Mouse (Mus musculus) thymus, adult 2 months (tissue): ENCODE data around the gene Bod1l.

ENCODE experiments used
- CTCF ChIP-seq: fragments of 200-500 bp; IDR thresholded peaks from 2 replicates; pipeline ENCODE4 v1.5.1; 2012; ENCODE audit warnings: mild to moderate bottlenecking, control low read depth, low read length, moderate library complexity, borderline replicate concordance; ENCODE audit not compliant: control insufficient read depth, poor library complexity, insufficient read depth; ENCODE audit errors: extremely low read depth
- POLR2A ChIP-seq: fragments of 200-500 bp; IDR thresholded peaks from 2 replicates; pipeline ENCODE4 v1.6.1; 2012; ENCODE audit warnings: mild to moderate bottlenecking, low read length, control low read depth, moderate library complexity; ENCODE audit not compliant: control insufficient read depth, poor library complexity, insufficient read depth; ENCODE audit errors: extremely low read depth

GRCm38 (mm10) chr5:41765626-41766405, 78.3 kb downstream of the Bod1l start:
- no peak for TF ChIP-seq CTCF
- TF ChIP-seq POLR2A: no peak
